Mouse (Mus musculus) limb, embryonic 11.5 days (tissue): Measurements from ENCODE around the gene C3. TPM values are rescaled to one million over a fixed set of nuclear protein-coding genes. Genes with fewer than 3 reads are reported as not detected.

Experiments used
- ATAC-seq: fragments of 200-750 bp; cut with Nextera tagmentation; 2 replicates; pipeline ENCODE4 v1.8.0; 2017; ENCODE audit warnings: low read depth; ENCODE audit not compliant: insufficient number of reproducible peaks, low FRiP score, low TSS enrichment
- DNase-seq: peaks from one replicate; pipeline ENCODE4 v3.0.0-alpha.2; 2015; ENCODE audit warnings: low spot score
- H3K27ac ChIP-seq: fragments of 300-500 bp; sonication (generic); replicated peaks from 2 replicates; pipeline ENCODE4 v1.5.1; 2014; ENCODE audit warnings: low read depth, mild to moderate bottlenecking, low read length
- H3K27me3 ChIP-seq: fragments of 300-500 bp; sonication (generic); 2 replicates; pipeline ENCODE4 v1.6.1; 2014; ENCODE audit warnings: mild to moderate bottlenecking, low read length, mixed read lengths; ENCODE audit not compliant: control insufficient read depth, insufficient read depth
- H3K36me3 ChIP-seq: fragments of 300-500 bp; sonication (generic); 2 replicates; pipeline ENCODE4 v1.6.1; 2014; ENCODE audit warnings: mild to moderate bottlenecking, low read length, moderate library complexity, mixed read lengths; ENCODE audit not compliant: control insufficient read depth, insufficient read depth
- H3K4me1 ChIP-seq: fragments of 300-500 bp; sonication (generic); 2 replicates; pipeline ENCODE4 v1.6.1; 2014; ENCODE audit warnings: low read length, mixed read lengths; ENCODE audit not compliant: control insufficient read depth, insufficient read depth
- H3K4me2 ChIP-seq: fragments of 300-500 bp; sonication (generic); 2 replicates; pipeline ENCODE4 v1.6.1; 2014; ENCODE audit warnings: low read depth, mild to moderate bottlenecking, moderate library complexity; ENCODE audit not compliant: severe bottlenecking
- H3K4me3 ChIP-seq: fragments of 300-500 bp; sonication (generic); 2 replicates; pipeline ENCODE4 v1.5.1; 2014; ENCODE audit warnings: low read depth, low read length
- H3K9ac ChIP-seq: fragments of 300-500 bp; sonication (generic); 2 replicates; pipeline ENCODE4 v1.6.1; 2014; ENCODE audit warnings: mild to moderate bottlenecking, low read length
- H3K9me3 ChIP-seq: fragments of 300-500 bp; sonication (generic); 2 replicates; pipeline ENCODE4 v1.6.1; 2016; ENCODE audit warnings: low read length; ENCODE audit not compliant: control insufficient read depth
- WGBS: fragments of 180-500 bp; shearing (Covaris S2); extraction: QIAGEN DNeasy Blood & Tissue Kit; methylation state at CpG from one replicate; pipeline ENCODE4 v1.1.7; 2014; 5-methylcytosine and 5-hydroxymethylcytosine counted together
- polyA plus RNA-seq: library from polyadenylated mRNA; unstranded; fragments of >200 nt; fragmentation: Nextera tagmentation; extraction: Ambion mirVana; gene quantifications from 2 replicates; pipeline ENCODE4 v1.2.1, GENCODE M21; 2014

Gene C3
- polyA plus RNA-seq, 1 experiment from 2014 or later: 0.21 TPM

DNA sequence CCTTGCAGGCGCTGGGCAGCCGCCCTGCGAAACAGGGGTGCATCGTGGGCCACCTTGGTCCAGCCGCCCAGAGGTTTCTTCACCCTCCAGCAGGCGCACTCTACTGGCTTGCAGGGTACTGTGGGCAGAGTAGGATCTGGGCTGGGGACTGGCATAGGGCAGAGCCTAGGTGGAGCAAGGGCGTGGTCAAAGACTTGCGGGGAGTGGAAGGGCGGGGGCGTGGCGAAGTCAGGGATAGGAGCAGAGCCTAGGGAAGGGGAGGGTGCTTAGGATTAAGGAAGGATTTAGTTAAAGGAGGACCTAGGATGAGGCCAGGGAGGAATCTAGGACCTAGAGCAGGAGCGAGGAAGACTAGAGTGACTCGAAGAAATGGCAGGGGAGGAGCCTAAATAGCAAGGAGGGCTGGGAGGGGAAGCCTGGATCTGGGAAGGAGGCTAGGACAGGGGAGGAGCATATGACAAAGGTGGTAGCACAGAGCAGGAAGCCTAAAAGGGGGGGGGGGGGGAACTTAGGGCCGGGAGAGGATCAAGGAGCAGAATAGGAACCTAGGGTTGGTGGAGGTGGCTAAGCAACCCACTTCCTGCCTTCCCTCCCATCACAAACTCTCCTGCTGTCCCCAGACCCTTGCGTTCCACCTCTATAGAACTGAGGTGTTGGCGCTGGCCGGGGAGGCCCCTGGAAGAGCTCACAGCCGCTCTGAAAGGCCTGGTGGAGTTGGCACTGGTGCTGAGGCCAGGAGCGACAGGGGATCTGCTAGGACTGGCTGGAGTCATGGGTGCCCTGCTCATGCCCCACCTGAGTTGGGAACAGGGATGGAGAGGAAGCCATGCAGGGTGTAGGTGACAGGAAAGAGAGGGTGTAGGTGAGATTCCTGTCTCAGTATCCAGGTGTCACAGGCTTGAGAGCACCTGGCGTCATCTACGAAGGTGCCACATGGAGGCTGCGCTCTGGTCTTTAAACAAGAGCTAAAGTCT lies 37.3 kb upstream of the C3 start:
- no peak overlapping the region for H3K27ac ChIP-seq
- no peaks in the 10 kb centered on the region for H3K9me3 ChIP-seq
- 25% methylated on average over 21 of the region's 22 CpGs for WGBS
- H3K36me3 ChIP-seq: 0 out of 2 replicates have a peak, but pooled peaks cover 7% of the 10 kb centered on the region
- no peaks in the 10 kb centered on the region for H3K27me3 ChIP-seq
- H3K9ac ChIP-seq: no peak overlapping the region
- H3K4me3 ChIP-seq: no peak overlapping the region
- peak; percentile 55; the same call in 1 of the 2 replicates for ATAC-seq
- no peaks in the 10 kb centered on the region for H3K4me1 ChIP-seq
- peak; percentile 38 for DNase-seq
- peak overlapping the region; percentile 29; the same call in 1 of the 2 replicates for H3K4me2 ChIP-seq

DNA sequence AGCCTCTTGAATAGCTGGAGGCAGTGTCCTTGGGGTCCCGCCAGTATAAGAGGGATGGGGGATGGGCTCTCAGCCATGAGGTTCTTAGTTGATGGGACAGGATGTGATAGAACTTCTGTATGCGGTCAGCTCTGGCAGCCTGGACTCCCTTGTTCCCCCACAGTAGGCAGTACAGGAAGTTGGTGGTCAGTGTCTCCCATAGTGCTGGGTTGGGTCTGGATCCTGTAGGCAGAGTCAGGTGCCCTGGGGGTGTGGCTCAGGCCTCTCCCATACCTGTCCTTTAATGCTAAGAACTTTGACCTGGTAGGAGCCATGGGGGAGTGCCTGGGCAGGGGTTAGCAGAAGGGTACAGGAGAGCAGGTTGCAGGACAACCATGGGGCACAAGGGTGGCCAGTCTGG lies 36.2 kb upstream of the C3 start:
- H3K27ac ChIP-seq: no peak overlapping the region
- WGBS: 85% methylated on average over 2 of the region's 2 CpGs
- DNase-seq (no peak), ATAC-seq (no peak)
- no peaks in the 10 kb centered on the region for H3K27me3 ChIP-seq
- peaks cover 7% of the 10 kb centered on the region; the same call in 1 of the 2 replicates for H3K36me3 ChIP-seq
- H3K9ac ChIP-seq: no peak overlapping the region
- H3K9me3 ChIP-seq: no peaks in the 10 kb centered on the region
- no peak overlapping the region for H3K4me2 ChIP-seq
- no peak overlapping the region for H3K4me3 ChIP-seq
- no peaks in the 10 kb centered on the region for H3K4me1 ChIP-seq

GRCm38 (mm10) chr17:57262901-57263550 lies 35.1 kb upstream of the C3 start:
- WGBS: 91% methylated on average over 17 of the region's 17 CpGs
- Histone ChIP-seq H3K4me1 (no peaks in the 10 kb centered on the region), H3K27me3 (no peaks in the 10 kb centered on the region), H3K9ac (no peak overlapping the region), H3K4me2 (no peak overlapping the region), H3K36me3 (peaks cover 7% of the 10 kb centered on the region; the same call in 1 of the 2 replicates), H3K9me3 (no peaks in the 10 kb centered on the region), H3K4me3 (no peak overlapping the region), H3K27ac (no peak overlapping the region)
- ATAC-seq: no peak
- no peak for DNase-seq

GRCm38 (mm10) chr17:57261796-57262195 lies 33.9 kb upstream of the C3 start:
- WGBS: 46% methylated on average over 1 of the region's 1 CpGs
- H3K4me1 ChIP-seq: no peaks in the 10 kb centered on the region
- no peak for DNase-seq

GRCm38 (mm10) chr17:57261286-57261685 lies 33.4 kb upstream of the C3 start:
- no peak overlapping the region for H3K4me2 ChIP-seq
- 94% methylated on average over 4 of the region's 4 CpGs for WGBS
- H3K27ac ChIP-seq: no peak overlapping the region
- H3K36me3 ChIP-seq: peaks cover 7% of the 10 kb centered on the region; the same call in 1 of the 2 replicates
- DNase-seq (no peak), ATAC-seq (no peak)
- no peaks in the 10 kb centered on the region for H3K27me3 ChIP-seq
- H3K4me3 ChIP-seq: no peak overlapping the region
- H3K4me1 ChIP-seq: no peaks in the 10 kb centered on the region
- H3K9ac ChIP-seq: no peak overlapping the region
- H3K9me3 ChIP-seq: no peaks in the 10 kb centered on the region

More at GRCm38 (mm10) chr17:57261796-57262195, 33.9 kb upstream of the C3 start:
- Histone ChIP-seq H3K4me2 (no peak overlapping the region), H3K9me3 (no peaks in the 10 kb centered on the region), H3K27ac (no peak overlapping the region), H3K36me3 (peaks cover 7% of the 10 kb centered on the region; the same call in 1 of the 2 replicates), H3K4me3 (no peak overlapping the region), H3K27me3 (no peaks in the 10 kb centered on the region), H3K9ac (no peak overlapping the region)
- no peak for ATAC-seq

- H3K27ac ChIP-seq: no peak overlapping the region
- no peaks in the 10 kb centered on the region for H3K9me3 ChIP-seq
- no peak for DNase-seq
- ATAC-seq: no peak
- no peaks in the 10 kb centered on the region for H3K27me3 ChIP-seq
- H3K4me3 ChIP-seq: no peak overlapping the region
- H3K9ac ChIP-seq: no peak overlapping the region
- 93% methylated on average over 9 of the region's 9 CpGs for WGBS
- H3K4me2 ChIP-seq: no peak overlapping the region
- peaks cover 7% of the 10 kb centered on the region; the same call in 1 of the 2 replicates for H3K36me3 ChIP-seq
- H3K4me1 ChIP-seq: no peaks in the 10 kb centered on the region
Measured at GRCm38 (mm10) chr17:57260351-57260750, 32.4 kb upstream of the C3 start.

GRCm38 (mm10) chr17:57259742-57260141 lies 31.8 kb upstream of the C3 start:
- no peak for DNase-seq
- no peak for ATAC-seq
- Histone ChIP-seq H3K9me3 (no peaks in the 10 kb centered on the region), H3K27ac (no peak overlapping the region), H3K36me3 (peaks cover 8% of the 10 kb centered on the region; the same call in 1 of the 2 replicates), H3K4me2 (no peak overlapping the region), H3K27me3 (no peaks in the 10 kb centered on the region), H3K9ac (no peak overlapping the region), H3K4me1 (no peaks in the 10 kb centered on the region), H3K4me3 (no peak overlapping the region)
- WGBS: 94% methylated on average over 8 of the region's 8 CpGs

- Histone ChIP-seq H3K27me3 (no peaks in the 10 kb centered on the region), H3K4me2 (no peak overlapping the region), H3K9ac (no peak overlapping the region), H3K27ac (no peak overlapping the region), H3K4me3 (no peak overlapping the region), H3K4me1 (no peaks in the 10 kb centered on the region), H3K36me3 (peaks cover 10% of the 10 kb centered on the region; the same call in 1 of the 2 replicates), H3K9me3 (no peaks in the 10 kb centered on the region)
- ATAC-seq (no peak), DNase-seq (no peak)
- 93% methylated on average over 3 of the region's 3 CpGs for WGBS
Measured at GRCm38 (mm10) chr17:57258191-57258590, 30.3 kb upstream of the C3 start.
